Mouse (Mus musculus): ENCODE results near the gene Cep63. TPM values are rescaled to one million over a fixed set of nuclear protein-coding genes. Genes with fewer than 3 reads are reported as not detected.

The Cep63 gene
- polyA plus RNA-seq, 1 experiment from 2014 or later: 53.4 TPM

GRCm38 (mm10) chr9:102626839-102627225, 498 bp upstream of the Cep63 start:
- H3K36me3 ChIP-seq (replicated peaks): peaks cover 17% of the 10 kb centered on the region
- peak overlapping the region; percentile 78 for H3K4me3 ChIP-seq
- under 1% methylated on average over 9 of the region's 9 CpGs for WGBS
- H3K27ac ChIP-seq (replicated peaks): peak overlapping the region; percentile 99
- peaks cover 42% of the 10 kb centered on the region for H3K4me1 ChIP-seq
- no peak for DNase-seq (ENCODE audit: low spot score)
- H3K9me3 ChIP-seq: no peaks in the 10 kb centered on the region
- H3K27me3 ChIP-seq (replicated peaks; ENCODE audit: low read depth, poor library complexity, severe bottlenecking): no peaks in the 10 kb centered on the region

- DNase-seq (ENCODE audit: low spot score): no peak
- H3K4me1 ChIP-seq: peaks cover 40% of the 10 kb centered on the region
- no peaks in the 10 kb centered on the region for H3K27me3 ChIP-seq (replicated peaks; ENCODE audit: low read depth, poor library complexity, severe bottlenecking)
- peak overlapping the region; percentile 99 for H3K27ac ChIP-seq (replicated peaks)
- peak overlapping the region; percentile 78 for H3K4me3 ChIP-seq
- 1% methylated on average over 27 of the region's 27 CpGs for WGBS
- peaks cover 9% of the 10 kb centered on the region; the same call in 1 of the 2 replicates for H3K36me3 ChIP-seq (replicated peaks)
- H3K9me3 ChIP-seq: no peaks in the 10 kb centered on the region
These were observed 842 bp downstream of the Cep63 start for GRCm38 (mm10) chr9:102625401-102625982.

GRCm38 (mm10) chr9:102623581-102623980, 2.8 kb downstream of the Cep63 start:
- no peak for DNase-seq (ENCODE audit: low spot score)

DNA sequence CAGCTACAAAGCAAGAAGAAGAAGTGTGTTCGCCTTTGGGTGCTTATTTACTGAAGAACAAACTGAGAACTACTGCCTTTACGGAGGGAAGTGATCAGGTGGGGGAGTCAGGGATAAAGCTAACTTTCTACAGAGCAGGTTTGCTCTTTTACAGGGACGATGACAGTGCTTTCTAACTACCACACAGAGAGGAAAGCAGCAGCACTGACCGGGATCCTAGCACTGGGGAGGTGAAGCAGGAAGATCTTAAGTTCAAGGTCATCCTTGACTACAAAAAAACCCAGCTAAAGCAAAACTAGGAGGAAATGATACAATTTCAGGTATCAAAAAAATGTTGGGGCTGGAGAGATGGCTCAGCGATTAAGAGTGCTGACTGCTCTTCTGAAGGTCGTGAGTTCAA, 3.5 kb downstream of the Cep63 start:
- 82% methylated on average over 6 of the region's 6 CpGs for WGBS

More at GRCm38 (mm10) chr9:102623581-102623980, 2.8 kb downstream of the Cep63 start:
- no peak overlapping the region for H3K27ac ChIP-seq (replicated peaks)
- peaks cover 33% of the 10 kb centered on the region for H3K4me1 ChIP-seq
- H3K36me3 ChIP-seq (replicated peaks): peaks cover 6% of the 10 kb centered on the region
- H3K4me3 ChIP-seq: no peak overlapping the region
- no peaks in the 10 kb centered on the region for H3K27me3 ChIP-seq (replicated peaks; ENCODE audit: low read depth, poor library complexity, severe bottlenecking)
- H3K9me3 ChIP-seq: no peaks in the 10 kb centered on the region
- WGBS: 87% methylated on average over 7 of the region's 7 CpGs

GRCm38 (mm10) chr9:102622192-102622857, 4.0 kb downstream of the Cep63 start:
- Histone ChIP-seq H3K36me3 (replicated peaks) (peaks cover 15% of the 10 kb centered on the region), H3K27ac (replicated peaks) (peak overlapping the region; percentile 72), H3K9me3 (no peaks in the 10 kb centered on the region), H3K4me3 (no peak overlapping the region), H3K4me1 (peaks cover 25% of the 10 kb centered on the region), H3K27me3 (replicated peaks; ENCODE audit: low read depth, poor library complexity, severe bottlenecking) (no peaks in the 10 kb centered on the region)
- DNase-seq (ENCODE audit: low spot score): peak; percentile 43
- WGBS: 37% methylated on average over 5 of the region's 5 CpGs

More for the DNA sequence above, 3.5 kb downstream of the Cep63 start:
- Histone ChIP-seq H3K4me3 (no peak overlapping the region), H3K9me3 (no peaks in the 10 kb centered on the region), H3K27me3 (replicated peaks; ENCODE audit: low read depth, poor library complexity, severe bottlenecking) (no peaks in the 10 kb centered on the region), H3K36me3 (replicated peaks) (peaks cover 13% of the 10 kb centered on the region), H3K4me1 (peaks cover 31% of the 10 kb centered on the region), H3K27ac (replicated peaks) (peak overlapping the region; percentile 72)
- DNase-seq (ENCODE audit: low spot score): no peak

DNA sequence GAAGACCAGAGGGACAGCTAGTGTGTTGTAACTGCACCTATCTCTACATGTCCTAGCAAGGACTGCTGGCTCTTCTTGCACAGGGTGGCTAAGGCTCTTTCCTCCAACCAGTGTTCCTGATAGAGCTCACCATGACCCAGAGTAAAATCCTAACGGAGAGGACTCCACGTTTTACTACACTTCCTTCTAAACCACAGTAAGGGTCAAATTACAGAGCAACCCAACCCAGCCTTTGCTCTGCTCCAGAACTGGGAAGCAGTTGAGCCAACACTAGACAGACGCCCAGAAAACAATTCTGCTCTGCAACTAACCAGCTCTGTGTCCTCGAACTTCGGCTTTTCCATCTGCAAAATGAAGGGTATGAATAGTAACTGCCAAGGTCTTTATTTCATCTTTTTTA, 4.9 kb downstream of the Cep63 start:
- Histone ChIP-seq H3K36me3 (replicated peaks) (peaks cover 18% of the 10 kb centered on the region), H3K4me3 (no peak overlapping the region), H3K9me3 (no peaks in the 10 kb centered on the region), H3K27ac (replicated peaks) (no peak overlapping the region), H3K4me1 (peaks cover 20% of the 10 kb centered on the region), H3K27me3 (replicated peaks; ENCODE audit: low read depth, poor library complexity, severe bottlenecking) (no peaks in the 10 kb centered on the region)
- WGBS: 62% methylated on average over 5 of the region's 5 CpGs
- DNase-seq (ENCODE audit: low spot score): no peak

DNA sequence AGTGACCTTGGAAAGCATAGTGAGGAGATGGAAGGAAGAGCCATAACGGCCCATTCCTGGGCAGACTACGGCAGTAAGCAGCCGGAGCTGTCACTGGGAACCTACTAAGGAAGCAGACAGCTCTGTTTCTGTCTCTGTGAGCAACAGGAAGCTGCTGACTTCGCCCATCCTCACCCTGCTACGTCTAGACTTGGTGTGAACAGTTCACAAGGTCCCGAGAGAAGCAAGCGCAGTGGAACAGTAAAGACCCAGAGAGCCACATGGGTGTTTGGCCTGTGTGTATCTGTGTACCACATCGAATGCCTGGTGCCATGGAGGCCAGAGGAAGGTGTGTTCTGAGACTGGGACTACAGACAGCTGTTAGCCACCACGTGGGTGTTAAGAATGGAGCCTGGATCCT, 10.1 kb downstream of the Cep63 start:
- 85% methylated on average over 9 of the region's 9 CpGs for WGBS
- Histone ChIP-seq H3K27ac (replicated peaks) (no peak overlapping the region), H3K9me3 (no peaks in the 10 kb centered on the region), H3K27me3 (replicated peaks; ENCODE audit: low read depth, poor library complexity, severe bottlenecking) (no peaks in the 10 kb centered on the region), H3K4me3 (no peak overlapping the region), H3K4me1 (peaks cover 2% of the 10 kb centered on the region), H3K36me3 (replicated peaks) (peaks cover 66% of the 10 kb centered on the region)
- no peak for DNase-seq (ENCODE audit: low spot score)

GRCm38 (mm10) chr9:102615071-102615470, 11.3 kb downstream of the Cep63 start:
- Histone ChIP-seq H3K36me3 (replicated peaks) (peaks cover 78% of the 10 kb centered on the region), H3K27me3 (replicated peaks; ENCODE audit: low read depth, poor library complexity, severe bottlenecking) (no peaks in the 10 kb centered on the region), H3K9me3 (no peaks in the 10 kb centered on the region), H3K4me3 (no peak overlapping the region), H3K27ac (replicated peaks) (no peak overlapping the region), H3K4me1 (no peaks in the 10 kb centered on the region)
- WGBS: 91% methylated on average over 3 of the region's 3 CpGs
- DNase-seq (ENCODE audit: low spot score): no peak

- H3K36me3 ChIP-seq (replicated peaks): peaks cover 59% of the 10 kb centered on the region
- H3K27ac ChIP-seq (replicated peaks): no peak overlapping the region
- no peak for DNase-seq (ENCODE audit: low spot score)
- no peak overlapping the region for H3K4me3 ChIP-seq
- H3K27me3 ChIP-seq (replicated peaks; ENCODE audit: low read depth, poor library complexity, severe bottlenecking): no peaks in the 10 kb centered on the region
- H3K9me3 ChIP-seq: no peaks in the 10 kb centered on the region
- H3K4me1 ChIP-seq: no peaks in the 10 kb centered on the region
- WGBS: 94% methylated on average over 3 of the region's 3 CpGs
These were observed 17.1 kb downstream of the Cep63 start for GRCm38 (mm10) chr9:102609221-102609620.

GRCm38 (mm10) chr9:102607471-102607870, 18.9 kb downstream of the Cep63 start:
- 73% methylated on average over 5 of the region's 5 CpGs for WGBS
- DNase-seq (ENCODE audit: low spot score): no peak
- H3K4me3 ChIP-seq: no peak overlapping the region

DNA sequence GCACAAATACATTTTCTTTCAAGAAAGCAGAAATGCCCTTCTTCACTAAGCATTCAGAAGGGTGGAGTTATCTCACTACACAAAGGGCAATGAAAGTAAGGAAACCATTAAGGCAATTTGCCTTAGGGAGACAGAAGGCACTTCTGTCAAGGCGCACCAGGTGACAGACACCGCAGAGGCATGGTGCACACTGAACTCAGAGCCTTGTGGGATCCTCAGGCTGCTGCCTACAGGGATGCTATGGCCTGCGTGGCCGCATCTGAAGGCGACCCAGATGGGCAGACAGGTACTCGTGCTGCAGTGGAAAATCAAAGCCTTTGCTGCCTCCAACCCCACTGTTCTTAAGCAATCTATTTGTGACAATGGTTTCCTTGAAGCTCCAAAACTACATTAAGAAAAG, 21.2 kb downstream of the Cep63 start:
- Histone ChIP-seq H3K4me1 (no peaks in the 10 kb centered on the region), H3K36me3 (replicated peaks) (peaks cover 46% of the 10 kb centered on the region), H3K27me3 (replicated peaks; ENCODE audit: low read depth, poor library complexity, severe bottlenecking) (no peaks in the 10 kb centered on the region), H3K27ac (replicated peaks) (no peak overlapping the region), H3K4me3 (no peak overlapping the region), H3K9me3 (no peaks in the 10 kb centered on the region)
- DNase-seq (ENCODE audit: low spot score): no peak
- 84% methylated on average over 6 of the region's 6 CpGs for WGBS

More at GRCm38 (mm10) chr9:102607471-102607870, 18.9 kb downstream of the Cep63 start:
- Histone ChIP-seq H3K27me3 (replicated peaks; ENCODE audit: low read depth, poor library complexity, severe bottlenecking) (no peaks in the 10 kb centered on the region), H3K36me3 (replicated peaks) (peaks cover 48% of the 10 kb centered on the region), H3K9me3 (no peaks in the 10 kb centered on the region), H3K4me1 (no peaks in the 10 kb centered on the region), H3K27ac (replicated peaks) (no peak overlapping the region)

DNA sequence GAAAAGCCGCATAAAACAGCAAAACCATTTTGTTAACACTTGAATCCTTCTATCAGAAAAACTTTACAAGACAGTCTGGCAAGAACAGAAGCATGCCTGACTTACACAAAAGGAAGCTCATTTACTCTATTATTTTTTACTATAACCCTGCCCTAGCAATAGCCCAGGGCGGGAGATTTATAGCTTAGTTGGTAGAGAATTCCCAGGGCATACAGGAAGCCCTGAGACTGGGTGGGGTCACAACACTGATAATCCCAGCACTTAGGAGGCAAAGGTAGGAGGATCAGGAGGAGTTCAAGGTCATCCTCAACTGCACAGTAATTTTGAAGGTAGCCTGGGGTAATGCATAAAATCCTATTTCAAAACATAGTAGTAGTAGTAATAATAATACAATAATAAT, 24.7 kb downstream of the Cep63 start:
- H3K4me3 ChIP-seq: no peak overlapping the region
- DNase-seq (ENCODE audit: low spot score): no peak
- no peaks in the 10 kb centered on the region for H3K27me3 ChIP-seq (replicated peaks; ENCODE audit: low read depth, poor library complexity, severe bottlenecking)
- H3K36me3 ChIP-seq (replicated peaks): peaks cover 42% of the 10 kb centered on the region
- H3K9me3 ChIP-seq: no peaks in the 10 kb centered on the region
- WGBS: 91% methylated on average over 2 of the region's 2 CpGs
- no peaks in the 10 kb centered on the region for H3K4me1 ChIP-seq
- no peak overlapping the region for H3K27ac ChIP-seq (replicated peaks)

DNA sequence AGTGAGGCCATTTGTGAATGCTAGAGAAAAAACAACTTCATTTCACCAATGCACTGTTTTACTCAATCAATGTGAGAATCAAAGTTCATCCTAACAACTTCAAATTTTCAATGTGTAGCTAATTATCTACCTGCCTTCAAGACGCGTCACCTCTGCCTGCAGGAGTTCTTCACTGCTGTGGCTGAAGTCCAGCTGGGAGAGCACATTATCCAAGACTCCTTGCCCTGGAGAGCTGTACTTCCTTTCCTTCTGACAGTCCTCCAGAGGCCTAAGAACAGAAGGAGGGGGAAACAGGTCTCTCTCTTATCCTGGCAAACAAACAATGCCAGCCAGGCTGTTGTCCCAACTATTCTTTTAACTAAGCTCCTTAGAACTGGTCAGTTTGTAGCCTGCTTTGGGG, 25.1 kb downstream of the Cep63 start:
- DNase-seq (ENCODE audit: low spot score): no peak
- Histone ChIP-seq H3K4me1 (no peaks in the 10 kb centered on the region), H3K27ac (replicated peaks) (no peak overlapping the region), H3K27me3 (replicated peaks; ENCODE audit: low read depth, poor library complexity, severe bottlenecking) (no peaks in the 10 kb centered on the region), H3K36me3 (replicated peaks) (peaks cover 47% of the 10 kb centered on the region), H3K4me3 (no peak overlapping the region), H3K9me3 (no peaks in the 10 kb centered on the region)
- 91% methylated on average over 2 of the region's 2 CpGs for WGBS

Data from embryonic facial prominence, embryonic 10.5 days (tissue).